Mouse (Mus musculus) activated CD4-positive, CD25-positive, alpha-beta regulatory T cell, adult 9 weeks (primary cell): ENCODE results near the gene Plpp4. TPM values are rescaled to one million over a fixed set of nuclear protein-coding genes. Genes with fewer than 3 reads are reported as not detected.

Experiments used
- polyA plus RNA-seq: library from polyadenylated mRNA; unstranded; fragments of 100-300 nt; shearing (Covaris generic); gene quantifications from one replicate; pipeline ENCODE4 v1.2.1, GENCODE M21; 2017

Gene Plpp4
- not detected for polyA plus RNA-seq

DNA sequence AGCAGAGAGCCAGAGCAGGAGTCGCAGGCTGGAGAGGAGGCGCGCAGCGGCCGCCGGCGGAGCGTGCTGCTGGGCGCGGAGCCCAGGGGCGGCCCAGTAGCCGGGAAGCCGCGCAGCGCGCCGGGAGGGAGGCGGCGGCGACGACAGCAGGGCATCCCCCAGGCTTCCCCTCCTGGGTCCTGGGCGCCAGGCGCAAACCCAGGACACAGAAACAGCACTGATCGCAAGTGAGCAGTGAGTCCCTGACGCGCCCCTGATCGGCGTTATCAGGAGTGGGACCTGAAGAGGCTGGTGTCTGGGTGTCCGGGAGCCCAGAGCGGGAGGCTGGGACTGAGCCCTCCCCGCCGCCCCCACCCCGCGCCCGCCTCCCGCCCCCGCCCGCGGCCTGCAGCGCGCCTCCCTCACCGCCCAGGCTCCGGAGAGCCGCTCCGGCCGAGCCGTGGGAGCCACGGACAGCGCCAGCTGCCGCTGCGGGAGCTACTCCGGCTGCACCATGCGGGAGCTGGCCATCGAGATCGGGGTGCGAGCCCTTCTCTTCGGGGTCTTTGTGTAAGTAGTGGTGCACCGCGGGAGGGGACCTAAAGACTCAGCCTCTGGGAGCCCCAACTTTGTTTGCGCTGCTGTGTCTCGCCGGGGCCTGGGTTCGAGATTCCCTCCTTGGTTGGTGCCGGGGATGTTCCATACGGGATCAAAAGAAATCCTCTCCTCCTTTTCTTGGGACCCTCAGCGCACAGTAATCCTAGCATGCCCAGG is at the start of gene Plpp4:
Plpp4 (plus strand) TSS at position 411 of the 753 bp plus-strand sequence.

